Mouse (Mus musculus) midbrain, embryonic 11.5 days (tissue): Measurements from ENCODE around the gene Olfr1046. TPM values are rescaled to one million over a fixed set of nuclear protein-coding genes. Genes with fewer than 3 reads are reported as not detected.
"Not testable (repeated sequence)": the region's sequence is repeated elsewhere in the genome, so short reads cannot be mapped to it uniquely, and the experiment has no call there.

Source experiments
- ATAC-seq: fragments of 200-750 bp; cut with Nextera tagmentation; 2 replicates; pipeline ENCODE4 v1.8.0; 2017; ENCODE audit warnings: moderate TSS enrichment, moderate library complexity; ENCODE audit not compliant: low FRiP score
- DNase-seq: peaks from one replicate; pipeline ENCODE4 v3.0.0; 2015; ENCODE audit warnings: low spot score; ENCODE audit errors: missing footprints
- H3K27ac ChIP-seq: fragments of 300-500 bp; sonication (generic); 2 replicates; pipeline ENCODE4 v1.5.1; 2014; ENCODE audit warnings: low read depth, low read length
- H3K27me3 ChIP-seq: fragments of 300-500 bp; sonication (generic); 2 replicates; pipeline ENCODE4 v1.6.1; 2014; ENCODE audit warnings: mild to moderate bottlenecking, low read length, moderate library complexity, mixed read lengths; ENCODE audit not compliant: control insufficient read depth, insufficient read depth
- H3K36me3 ChIP-seq: fragments of 300-500 bp; sonication (generic); 2 replicates; pipeline ENCODE4 v1.6.1; 2014; ENCODE audit warnings: mild to moderate bottlenecking, low read length, moderate library complexity, mixed read lengths; ENCODE audit not compliant: control insufficient read depth, insufficient read depth
- H3K4me1 ChIP-seq: fragments of 300-500 bp; sonication (generic); 2 replicates; pipeline ENCODE4 v1.6.1; 2014; ENCODE audit warnings: low read length; ENCODE audit not compliant: control insufficient read depth, insufficient read depth
- H3K4me2 ChIP-seq: fragments of 300-500 bp; sonication (generic); 2 replicates; pipeline ENCODE4 v1.6.1; 2014; ENCODE audit warnings: mild to moderate bottlenecking, moderate library complexity
- H3K4me3 ChIP-seq: fragments of 300-500 bp; sonication (generic); 2 replicates; pipeline ENCODE4 v1.5.1; 2014; ENCODE audit warnings: low read depth, low read length
- H3K9ac ChIP-seq: fragments of 300-500 bp; sonication (generic); 2 replicates; pipeline ENCODE4 v1.6.1; 2014; ENCODE audit warnings: low read length
- H3K9me3 ChIP-seq: fragments of 300-500 bp; sonication (generic); 2 replicates; pipeline ENCODE4 v1.6.1; 2016; ENCODE audit warnings: low read length; ENCODE audit not compliant: control insufficient read depth
- WGBS: fragments of 180-500 bp; shearing (Covaris S2); extraction: QIAGEN DNeasy Blood & Tissue Kit; methylation state at CpG from one replicate; pipeline ENCODE4 v1.1.7; 2014; 5-methylcytosine and 5-hydroxymethylcytosine counted together
- polyA plus RNA-seq: library from polyadenylated mRNA; unstranded; fragments of >200 nt; fragmentation: Nextera tagmentation; extraction: Ambion mirVana; gene quantifications from 2 replicates; pipeline ENCODE4 v1.2.1, GENCODE M21; 2014

Olfr1046 gene
- polyA plus RNA-seq, 1 experiment from 2014 or later: not detected

- not testable (repeated sequence) for DNase-seq, H3K36me3 ChIP-seq
- WGBS: 91% methylated on average over 7 of the region's 7 CpGs
Observed at GRCm38 (mm10) chr2:86175422-86175821, 43.7 kb downstream of the Olfr1046 start.

GRCm38 (mm10) chr2:86167422-86167821 lies 51.7 kb downstream of the Olfr1046 start, which contains the start of gene Olfr1043:
Olfr1043 (minus strand) TSS chr2:86167522.
- no peaks in the 10 kb centered on the region for H3K4me1 ChIP-seq
- H3K27me3 ChIP-seq: no peaks in the 10 kb centered on the region
- no peak within 1 kb of the TSS for H3K27ac ChIP-seq
- no peak within 1 kb of the TSS for H3K9ac ChIP-seq
- no peaks in the 10 kb centered on the region for H3K36me3 ChIP-seq
- DNase-seq: no peak
- 87% methylated on average over 2 of the region's 2 CpGs for WGBS
- H3K4me3 ChIP-seq: no peak within 1 kb of the TSS
- no peak for ATAC-seq
- no peaks in the 10 kb centered on the region for H3K9me3 ChIP-seq
- H3K4me2 ChIP-seq: no peak within 1 kb of the TSS

More at GRCm38 (mm10) chr2:86175422-86175821, 43.7 kb downstream of the Olfr1046 start:
- H3K4me3 ChIP-seq, H3K4me2 ChIP-seq, H3K27ac ChIP-seq, H3K27me3 ChIP-seq, H3K9ac ChIP-seq, H3K9me3 ChIP-seq, H3K4me1 ChIP-seq, ATAC-seq: not testable (repeated sequence)

Other genes starting within 250 kb of the Olfr1046 start
- gene Olfr1029, start 245.4 kb downstream of the Olfr1046 start, polyA plus RNA-seq: not detected in 2 replicates
- not detected in 2 replicates for gene Olfr1030, start 240.0 kb downstream of the Olfr1046 start, polyA plus RNA-seq
- gene Olfr1031, start 229.0 kb downstream of the Olfr1046 start, polyA plus RNA-seq: not detected in 2 replicates
- not detected in 2 replicates for gene Olfr1032, start 213.8 kb downstream of the Olfr1046 start, polyA plus RNA-seq
- gene Olfr1033, start 198.7 kb downstream of the Olfr1046 start, polyA plus RNA-seq: not detected in 2 replicates
- not detected in 2 replicates for gene Olfr1034, start 173.5 kb downstream of the Olfr1046 start, polyA plus RNA-seq
- not detected in 2 replicates for gene Olfr1036, start 145.3 kb downstream of the Olfr1046 start, polyA plus RNA-seq
- gene Olfr1037, start 131.9 kb downstream of the Olfr1046 start, polyA plus RNA-seq: not detected in 2 replicates
- not detected in 2 replicates for gene Olfr1039, start 83.4 kb downstream of the Olfr1046 start, polyA plus RNA-seq
- gene Olfr1040, start 72.6 kb downstream of the Olfr1046 start, polyA plus RNA-seq: not detected in 2 replicates
- not detected in 2 replicates for gene Olfr1042, start 57.5 kb downstream of the Olfr1046 start, polyA plus RNA-seq
- gene Olfr1043, start 51.8 kb downstream of the Olfr1046 start, polyA plus RNA-seq: not detected in 2 replicates
- not detected in 2 replicates for gene Olfr1044, start 41.5 kb downstream of the Olfr1046 start, polyA plus RNA-seq
- not detected in 2 replicates for gene Olfr52, start 33.6 kb downstream of the Olfr1046 start, polyA plus RNA-seq
- not detected in 2 replicates for gene Olfr1045, start 16.3 kb downstream of the Olfr1046 start, polyA plus RNA-seq
- gene Olfr1047, start 12.1 kb upstream of the Olfr1046 start, polyA plus RNA-seq: not detected in 2 replicates
- not detected in 2 replicates for gene Olfr1048, start 21.0 kb upstream of the Olfr1046 start, polyA plus RNA-seq
- gene Olfr1049, start 39.0 kb upstream of the Olfr1046 start, polyA plus RNA-seq: not detected in 2 replicates
- not detected in 2 replicates for gene Olfr1051, start 59.8 kb upstream of the Olfr1046 start, polyA plus RNA-seq
- not detected in 2 replicates for gene Olfr1052, start 73.1 kb upstream of the Olfr1046 start, polyA plus RNA-seq
- not detected in 2 replicates for gene Olfr1053, start 96.0 kb upstream of the Olfr1046 start, polyA plus RNA-seq
- not detected in 2 replicates for gene Olfr1054, start 116.1 kb upstream of the Olfr1046 start, polyA plus RNA-seq
- not detected in 2 replicates for gene Olfr1055, start 131.0 kb upstream of the Olfr1046 start, polyA plus RNA-seq
- not detected in 2 replicates for gene Olfr1056, start 143.2 kb upstream of the Olfr1046 start, polyA plus RNA-seq
- not detected in 2 replicates for gene Olfr1057, start 159.1 kb upstream of the Olfr1046 start, polyA plus RNA-seq
- not detected in 2 replicates for gene Olfr1058, start 169.2 kb upstream of the Olfr1046 start, polyA plus RNA-seq
- gene Olfr1061, start 194.7 kb upstream of the Olfr1046 start, polyA plus RNA-seq: not detected in 2 replicates
- gene Olfr1062, start 207.4 kb upstream of the Olfr1046 start, polyA plus RNA-seq: not detected in 2 replicates
- gene Olfr1065, start 231.3 kb upstream of the Olfr1046 start, polyA plus RNA-seq: not detected in 2 replicates
- gene Olfr1066, start 237.0 kb upstream of the Olfr1046 start, polyA plus RNA-seq: not detected in 2 replicates